ENCODE assay signal across 22 mouse cellular contexts in genomic region chr8:91853803-91854202, GRCm38 (mm10). TPM values are rescaled to one million over a fixed set of nuclear protein-coding genes. Genes with fewer than 3 reads are reported as not detected.
DNase-seq lines count a peak whose midpoint lies in the region; ATAC-seq lines count a peak whose summit lies in the region.
"Had no signal": no experiment of that assay in that cellular context is flagged by ENCODE, and none has a peak within 500 bp of the region (broad histone marks: within the 10 kb centered on the region; RNA-seq: fewer than 3 reads in every experiment).

No protein-coding gene starts in this region.

- H3K9me3 ChIP-seq in hindbrain, embryonic 10.5 days = no peaks in the 10 kb centered on the region
- H3K9me3 ChIP-seq in hindbrain, embryonic 13.5 days = no peaks in the 10 kb centered on the region
- H3K9me3 ChIP-seq in midbrain, embryonic 14.5 days (ENCODE audit: control insufficient read depth, low read length) = no peaks in the 10 kb centered on the region
- H3K9me3 ChIP-seq in midbrain, embryonic 15.5 days = no peaks in the 10 kb centered on the region
- no peaks in the 10 kb centered on the region for H3K9me3 ChIP-seq in hindbrain, embryonic 15.5 days
- H3K9me3 ChIP-seq: embryonic facial prominence, embryonic 13.5 days; forebrain, embryonic 12.5 days; heart, embryonic 13.5 days; intestine, embryonic 15.5 days had no signal

- no peak overlapping the region for H3K4me3 ChIP-seq in hindbrain, embryonic 10.5 days
- H3K4me3 ChIP-seq in hindbrain, embryonic 13.5 days = no peak overlapping the region
- H3K4me3 ChIP-seq in midbrain, embryonic 14.5 days (replicated peaks; ENCODE audit: low read depth, low read length) = no peak overlapping the region
- H3K4me3 ChIP-seq in midbrain, embryonic 15.5 days = no peak overlapping the region
- H3K4me3 ChIP-seq in hindbrain, embryonic 15.5 days = no peak overlapping the region
- H3K4me3 ChIP-seq: embryonic facial prominence, embryonic 13.5 days; forebrain, embryonic 12.5 days; heart, embryonic 13.5 days; intestine, embryonic 15.5 days had no signal

- 0 out of 2 replicates have a peak overlapping the region, but pooled peaks have one; percentile 0 for H3K27ac ChIP-seq in hindbrain, embryonic 10.5 days
- no peak overlapping the region for H3K27ac ChIP-seq in hindbrain, embryonic 13.5 days
- H3K27ac ChIP-seq in midbrain, embryonic 14.5 days (replicated peaks; ENCODE audit: low read depth, low read length) = no peak overlapping the region
- no peak overlapping the region for H3K27ac ChIP-seq in midbrain, embryonic 15.5 days
- no peak overlapping the region for H3K27ac ChIP-seq in hindbrain, embryonic 15.5 days (replicated peaks)
- H3K27ac ChIP-seq: embryonic facial prominence, embryonic 13.5 days; forebrain, embryonic 12.5 days; heart, embryonic 13.5 days; intestine, embryonic 15.5 days had no signal

- peak; percentile 33 for DNase-seq in embryo, embryonic 10 days (ENCODE audit: low spot score)
- no peak for DNase-seq in embryo, embryonic 10.5 days (ENCODE audit: low spot score)
- DNase-seq in hindbrain, embryonic 10.5 days (ENCODE audit: low spot score) = peak; percentile 25
- DNase-seq in midbrain, embryonic 14.5 days = peak; percentile 40
- DNase-seq in thymus, postnatal 4 days = no peak
- DNase-seq: adrenal gland, adult 8-10 months; adrenal gland, postnatal 36 days; B cell, adult 2 months; cerebellum, adult 11 months; cerebellum, adult 8-10 months; cerebellum, postnatal 14 days; gastrocnemius, postnatal 10 days had no signal

- H3K4me1 ChIP-seq in hindbrain, embryonic 10.5 days (replicated peaks) = peaks cover 28% of the 10 kb centered on the region
- H3K4me1 ChIP-seq in hindbrain, embryonic 13.5 days (replicated peaks) = no peaks in the 10 kb centered on the region; the same call in 1 of the 2 replicates
- 0 out of 2 replicates have a peak, but pooled peaks cover 3% of the 10 kb centered on the region for H3K4me1 ChIP-seq in midbrain, embryonic 14.5 days (ENCODE audit: control insufficient read depth, insufficient read depth, low read length)
- H3K4me1 ChIP-seq in midbrain, embryonic 15.5 days = no peaks in the 10 kb centered on the region
- no peaks in the 10 kb centered on the region for H3K4me1 ChIP-seq in hindbrain, embryonic 15.5 days (replicated peaks)
- H3K4me1 ChIP-seq: embryonic facial prominence, embryonic 13.5 days had no signal

- no peaks in the 10 kb centered on the region for H3K36me3 ChIP-seq in hindbrain, embryonic 10.5 days
- no peaks in the 10 kb centered on the region for H3K36me3 ChIP-seq in hindbrain, embryonic 13.5 days
- no peaks in the 10 kb centered on the region for H3K36me3 ChIP-seq in midbrain, embryonic 14.5 days (ENCODE audit: control insufficient read depth, insufficient read depth, low read length)
- H3K36me3 ChIP-seq in midbrain, embryonic 15.5 days (replicated peaks) = no peaks in the 10 kb centered on the region
- H3K36me3 ChIP-seq in hindbrain, embryonic 15.5 days = no peaks in the 10 kb centered on the region
- H3K36me3 ChIP-seq: embryonic facial prominence, embryonic 13.5 days; forebrain, embryonic 12.5 days; G1E; heart, embryonic 13.5 days; intestine, embryonic 15.5 days had no signal

- ATAC-seq in hindbrain, embryonic 13.5 days (ENCODE audit: low FRiP score) = no peak
- no peak for ATAC-seq in midbrain, embryonic 14.5 days (ENCODE audit: low FRiP score, low TSS enrichment)
- ATAC-seq in midbrain, embryonic 15.5 days (replicated peaks) = no peak
- ATAC-seq in hindbrain, embryonic 15.5 days (ENCODE audit: low FRiP score, low read depth) = peak; percentile 23; the same call in 1 of the 2 replicates
- ATAC-seq: CD4-positive, CD25-positive, alpha-beta regulatory T cell, adult 4 months; forebrain, embryonic 16.5 days; intestine, embryonic 15.5 days had no signal

- H3K9ac ChIP-seq in hindbrain, embryonic 13.5 days = no peak overlapping the region
- no peak overlapping the region for H3K9ac ChIP-seq in midbrain, embryonic 14.5 days (replicated peaks; ENCODE audit: low read length)
- H3K9ac ChIP-seq in midbrain, embryonic 15.5 days = no peak overlapping the region
- no peak overlapping the region for H3K9ac ChIP-seq in hindbrain, embryonic 15.5 days
- H3K9ac ChIP-seq: embryonic facial prominence, embryonic 13.5 days; forebrain, embryonic 12.5 days; heart, embryonic 13.5 days; intestine, embryonic 15.5 days had no signal

- WGBS in hindbrain, embryonic 10.5 days = 28% methylated on average over 2 of the region's 2 CpGs
- WGBS in hindbrain, embryonic 13.5 days = 26% methylated on average over 2 of the region's 2 CpGs
- 18% methylated on average over 2 of the region's 2 CpGs for WGBS in midbrain, embryonic 14.5 days
- 26% methylated on average over 2 of the region's 2 CpGs for WGBS in midbrain, embryonic 15.5 days
- 9% methylated on average over 2 of the region's 2 CpGs for WGBS in hindbrain, embryonic 15.5 days

- H3K27me3 ChIP-seq in hindbrain, embryonic 10.5 days (ENCODE audit: insufficient read depth, poor library complexity, severe bottlenecking) = peaks cover 78% of the 10 kb centered on the region
- H3K27me3 ChIP-seq in hindbrain, embryonic 13.5 days = peaks cover 44% of the 10 kb centered on the region
- H3K27me3 ChIP-seq in midbrain, embryonic 14.5 days (ENCODE audit: control insufficient read depth, insufficient read depth, low read length) = no peaks in the 10 kb centered on the region; the same call in 1 of the 2 replicates
- peaks cover 2% of the 10 kb centered on the region; the same call in 1 of the 2 replicates for H3K27me3 ChIP-seq in midbrain, embryonic 15.5 days (replicated peaks)
- H3K27me3 ChIP-seq in hindbrain, embryonic 15.5 days = no peaks in the 10 kb centered on the region
- H3K27me3 ChIP-seq: intestine, embryonic 15.5 days had no signal

- H3K4me2 ChIP-seq in hindbrain, embryonic 13.5 days = no peak overlapping the region
- H3K4me2 ChIP-seq in midbrain, embryonic 14.5 days (ENCODE audit: low read length) = no peak overlapping the region
- no peak overlapping the region for H3K4me2 ChIP-seq in midbrain, embryonic 15.5 days
- H3K4me2 ChIP-seq in hindbrain, embryonic 15.5 days = no peak overlapping the region
- H3K4me2 ChIP-seq: embryonic facial prominence, embryonic 13.5 days; forebrain, embryonic 12.5 days; heart, embryonic 13.5 days; intestine, embryonic 15.5 days had no signal

RNA-seq across cellular contexts. Expression of gene Irx3, which starts 51.9 kb away (rescaled TPM):
- polyA plus RNA-seq in hindbrain, embryonic 10.5 days (2016; fragmentation: Nextera tagmentation; extraction: Ambion mirVana) = 38.1 and 45.2 TPM in 2 replicates
- polyA plus RNA-seq in hindbrain, embryonic 13.5 days (2015; fragmentation: Nextera tagmentation; extraction: Ambion mirVana) = 20.4 and 23.6 TPM in 2 replicates
- polyA plus RNA-seq in midbrain, embryonic 14.5 days (2014; fragmentation: Nextera tagmentation; extraction: Ambion mirVana) = 23.5 and 26.1 TPM in 2 replicates
- polyA plus RNA-seq in midbrain, embryonic 15.5 days (2015; fragmentation: Nextera tagmentation; extraction: Ambion mirVana) = 22.1 and 26.1 TPM in 2 replicates
- 18.3 and 25.3 TPM in 2 replicates for polyA plus RNA-seq in hindbrain, embryonic 15.5 days (2015; fragmentation: Nextera tagmentation; extraction: Ambion mirVana)
- polyA plus RNA-seq: CD4-positive, CD25-positive, alpha-beta regulatory T cell, adult 4 months; G1E had no signal

Comparison
In these comparisons a context has a peak if more than half of its experiments do, and no peak if none do; other contexts are left out.
1. DNase-seq: peak in embryo, embryonic 10 days (single experiment), hindbrain, embryonic 10.5 days (single experiment) and midbrain, embryonic 14.5 days (single experiment); none in embryo, embryonic 10.5 days (single experiment) and thymus, postnatal 4 days (single experiment).